Mouse (Mus musculus) kidney, adult 2 months (tissue): Measurements from ENCODE around the gene Dennd4c.

Source experiments
- CTCF ChIP-seq: fragments of 200-500 bp; conservative IDR thresholded peaks from 2 replicates; pipeline ENCODE4 v1.5.1; 2011; ENCODE audit warnings: low read depth, mild to moderate bottlenecking, control low read depth, low read length, moderate library complexity, mixed read lengths; ENCODE audit not compliant: insufficient read depth, insufficient read length
- POLR2A ChIP-seq: fragments of 200-500 bp; IDR thresholded peaks from one replicate; pipeline ENCODE4 v1.6.1; 2011; ENCODE audit warnings: low read depth, low read length, control low read depth

DNA sequence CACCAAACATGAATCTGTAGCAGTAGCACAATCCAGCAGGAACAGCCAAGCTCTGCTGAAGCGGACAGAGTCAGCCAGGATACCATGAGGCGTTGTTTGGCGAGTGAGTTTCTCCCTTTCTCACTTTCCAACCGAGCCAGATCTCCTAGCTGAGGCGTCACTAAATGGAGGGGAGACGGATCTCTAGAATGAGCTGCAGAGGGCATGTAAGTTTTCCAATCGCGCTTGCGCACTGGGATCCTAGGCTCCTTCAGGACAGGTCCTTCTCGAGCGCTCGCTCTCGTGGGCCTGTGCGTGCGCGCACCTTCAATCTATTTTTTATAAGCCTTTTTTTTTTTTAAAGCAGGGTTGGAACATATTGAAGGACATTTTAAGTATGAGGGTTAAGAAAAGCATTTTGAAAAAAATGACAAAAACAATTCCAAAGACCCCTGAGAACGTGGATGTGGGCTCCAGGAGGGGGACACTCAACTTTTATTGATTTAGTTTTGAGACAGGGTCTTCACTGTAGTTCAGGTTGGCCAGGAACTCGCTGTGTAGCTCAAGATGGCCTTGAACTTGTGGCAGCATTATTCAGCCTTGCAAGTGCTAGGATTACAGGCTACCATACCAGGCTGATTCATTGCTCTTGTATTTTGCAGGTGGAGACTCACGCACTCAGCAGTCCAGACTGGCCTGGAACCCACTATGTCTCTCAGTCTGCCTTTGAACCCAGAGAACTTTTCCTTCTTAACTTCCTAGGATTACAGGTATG is 14.1 kb upstream of the Dennd4c start:
- TF ChIP-seq CTCF (no peak), POLR2A (no peak)
